Mouse (Mus musculus) megakaryocyte, adult 5-6 weeks (primary cell): ENCODE measurements around the gene Rsl1d1. TPM values are rescaled to one million over a fixed set of nuclear protein-coding genes. Genes with fewer than 3 reads are reported as not detected.

Experiments used
- ATAC-seq: 2 replicates; pipeline ENCODE4 v1.8.0; 2016; ENCODE audit warnings: mild to moderate bottlenecking, inconsistent platforms; ENCODE audit not compliant: poor library complexity, severe bottlenecking
- total RNA-seq, 2 experiments: library from RNA; stranded (forward) in 1 of 2; stranded (reverse) in 1 of 2; fragments of 153-499, 151-499 nt in 1 of 2; fragments of 221-1000, 200-1000 nt in 1 of 2; gene quantifications; 2 replicates each; pipeline versions ENCODE4 v1.2.3 to v1.2.4; 2015 to 2017

The Rsl1d1 gene
- total RNA-seq (2015): 69.4 and 88.2 TPM in 2 replicates
- total RNA-seq (2017): 74.8 and 86.5 TPM in 2 replicates

DNA sequence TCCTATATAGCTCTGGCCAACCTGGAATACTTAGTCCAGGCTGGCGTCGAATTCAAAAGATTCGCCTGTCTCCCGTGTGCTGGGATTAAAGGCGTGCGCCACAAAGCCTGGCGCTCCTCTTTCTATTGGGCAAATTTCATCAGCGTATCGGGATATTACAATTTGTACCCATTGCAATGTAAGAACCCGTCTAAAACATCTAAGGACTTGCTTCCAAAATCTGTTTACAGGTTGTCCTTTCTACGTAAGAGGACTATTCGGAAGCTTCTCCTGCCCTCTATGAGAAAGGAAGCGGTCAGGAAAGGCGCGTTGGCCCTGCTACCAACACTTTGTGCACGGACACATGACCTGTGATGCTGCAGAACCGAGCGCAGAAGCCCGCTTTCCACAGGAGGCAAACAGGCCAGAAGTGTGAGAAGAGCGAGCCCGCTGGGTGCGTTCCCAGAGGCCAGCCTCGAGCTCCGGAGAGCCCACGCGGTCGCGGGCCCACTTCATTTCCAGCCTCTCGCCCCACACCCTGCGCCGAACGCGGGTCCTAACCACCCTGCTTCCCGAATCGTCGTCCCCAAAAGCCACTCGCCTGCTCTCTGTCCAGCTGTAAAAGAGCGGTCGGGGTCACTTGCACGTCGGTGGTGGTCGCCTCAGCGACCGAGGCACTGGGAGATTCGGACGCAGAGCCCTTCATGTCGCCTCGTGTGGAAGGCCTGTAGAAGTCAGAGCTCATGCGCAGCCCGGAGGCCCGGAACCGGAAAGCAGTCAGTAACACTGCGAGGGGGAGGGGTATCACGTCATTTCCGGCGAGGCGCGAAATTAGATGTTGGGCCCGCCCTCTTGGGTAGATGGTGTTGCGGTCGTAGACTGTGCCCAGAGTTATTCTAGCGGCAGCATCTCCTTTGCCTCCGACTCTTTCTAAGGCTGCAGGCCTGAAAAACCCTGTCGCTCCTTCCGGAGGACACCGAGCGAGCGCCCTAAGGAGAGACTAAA lies at the start of gene Rsl1d1:
Gene Rsl1d1 (minus strand): TSS at position 761 of the 984 bp plus-strand sequence.
- ATAC-seq: peak; percentile 95

DNA sequence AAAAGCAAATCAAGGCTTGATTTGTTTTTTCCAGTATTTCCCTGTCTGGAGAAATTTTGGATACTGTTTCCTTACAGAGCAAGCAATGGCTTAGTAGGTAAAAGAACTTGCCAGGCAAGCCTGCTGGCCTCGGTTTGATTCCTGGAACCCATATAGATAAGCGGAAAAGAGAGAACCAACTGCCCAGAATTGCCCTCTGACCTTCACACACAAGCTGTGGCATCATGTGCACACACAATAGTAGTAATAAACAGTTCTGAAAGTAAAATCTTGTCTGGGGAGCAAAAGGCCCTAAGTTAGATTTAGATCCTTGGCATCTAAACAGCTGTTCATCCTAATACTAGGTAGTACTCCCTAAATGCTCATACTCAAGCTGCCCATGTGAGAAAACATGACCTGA lies 44.7 kb upstream of the Rsl1d1 start:
- no peak for ATAC-seq

DNA sequence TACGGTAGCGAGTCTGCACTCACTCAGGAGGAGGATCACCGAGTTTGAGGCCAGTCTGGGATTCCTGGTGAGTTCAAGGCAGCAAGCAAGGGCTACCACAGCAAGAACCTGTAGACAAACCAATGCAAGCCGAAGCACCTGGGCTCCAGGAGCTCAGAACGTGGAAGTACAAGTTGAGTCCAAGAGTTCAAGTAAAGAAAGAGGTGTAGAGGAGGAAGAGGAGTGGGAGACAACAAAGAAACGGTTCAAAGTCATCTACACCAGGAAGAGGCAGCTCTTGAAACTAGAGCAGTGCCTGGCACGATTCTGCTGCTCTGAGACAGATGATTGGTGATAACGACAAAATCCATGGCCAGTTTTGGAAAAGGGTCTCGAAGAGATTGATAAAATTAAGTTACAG lies 42.6 kb upstream of the Rsl1d1 start:
- ATAC-seq: no peak

DNA sequence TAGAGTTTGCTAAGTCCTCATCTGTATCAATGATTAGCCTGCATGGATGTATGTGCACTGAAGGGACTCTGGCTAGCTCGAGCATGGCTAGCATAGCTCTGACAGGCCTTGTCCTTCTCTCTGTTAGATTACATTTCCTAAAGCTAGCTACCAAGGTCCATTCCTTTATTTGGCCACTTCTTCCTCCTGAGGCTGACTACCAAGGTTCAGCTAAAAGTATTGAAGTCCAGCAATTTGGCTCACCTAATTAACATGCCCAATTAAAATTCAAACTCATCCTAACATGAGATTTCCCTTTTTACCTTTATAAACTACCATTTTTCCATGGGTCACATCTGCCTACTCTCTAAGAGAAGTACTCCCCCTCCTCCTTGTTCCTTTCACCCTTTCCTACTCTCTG lies 39.3 kb upstream of the Rsl1d1 start:
- ATAC-seq: no peak

DNA sequence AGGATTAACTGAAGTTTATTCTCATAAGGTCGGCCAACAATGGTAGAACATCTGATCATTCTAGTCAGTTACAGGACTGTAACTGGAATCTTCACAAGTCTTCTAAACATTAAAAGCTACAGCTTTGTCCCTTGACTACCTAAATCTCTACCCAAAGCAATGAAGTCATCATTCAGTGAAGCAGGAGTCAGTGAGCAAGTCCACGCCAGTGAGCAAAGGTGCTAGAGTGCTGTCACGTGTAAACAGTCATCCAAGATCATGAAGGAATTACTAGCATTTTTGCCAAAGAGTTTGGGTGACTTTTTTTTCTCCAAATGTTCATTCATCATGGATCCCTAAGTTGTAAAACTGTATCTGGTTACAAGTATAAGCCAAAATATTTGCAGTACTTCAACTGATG lies 14.7 kb upstream of the Rsl1d1 start:
- ATAC-seq: no peak

DNA sequence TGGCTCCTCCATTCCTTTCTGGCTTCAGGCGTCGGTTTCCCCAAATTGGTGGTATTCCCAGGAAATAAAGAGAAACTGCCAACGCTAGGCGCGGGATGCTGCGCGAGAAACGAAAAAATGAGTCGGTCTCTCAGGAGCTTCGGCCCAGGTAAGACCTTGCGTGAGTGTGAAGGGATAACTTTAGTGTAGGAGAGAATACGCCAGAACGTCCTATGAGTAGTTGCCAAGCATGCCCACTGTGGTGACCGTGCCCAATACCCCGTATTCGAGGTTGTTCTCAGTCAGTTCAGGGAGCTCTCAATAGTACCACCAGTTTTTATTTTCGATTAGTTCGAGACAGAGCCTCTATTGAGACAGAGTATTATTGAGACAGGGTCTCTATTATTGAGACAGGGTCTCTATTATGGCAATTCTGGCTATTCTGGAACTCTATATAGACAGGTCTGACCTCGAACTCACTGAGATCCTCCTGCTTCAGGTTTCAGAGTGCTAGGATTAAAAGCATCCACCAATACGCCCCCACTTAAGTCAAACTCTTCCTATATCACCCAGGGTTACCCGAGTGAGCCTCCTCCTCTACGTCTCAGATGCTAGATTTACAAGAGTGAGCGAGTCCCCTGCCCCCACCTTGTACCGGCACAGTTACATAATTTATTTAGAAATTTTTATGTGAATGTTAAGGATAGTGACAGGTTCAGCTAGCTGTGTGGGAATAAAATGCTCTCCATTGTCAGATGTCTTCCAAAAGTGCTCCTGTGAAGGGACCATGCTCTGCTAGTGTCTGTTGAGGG lies 664 bp upstream of the Rsl1d1 start:
- peak; percentile 28 for ATAC-seq

DNA sequence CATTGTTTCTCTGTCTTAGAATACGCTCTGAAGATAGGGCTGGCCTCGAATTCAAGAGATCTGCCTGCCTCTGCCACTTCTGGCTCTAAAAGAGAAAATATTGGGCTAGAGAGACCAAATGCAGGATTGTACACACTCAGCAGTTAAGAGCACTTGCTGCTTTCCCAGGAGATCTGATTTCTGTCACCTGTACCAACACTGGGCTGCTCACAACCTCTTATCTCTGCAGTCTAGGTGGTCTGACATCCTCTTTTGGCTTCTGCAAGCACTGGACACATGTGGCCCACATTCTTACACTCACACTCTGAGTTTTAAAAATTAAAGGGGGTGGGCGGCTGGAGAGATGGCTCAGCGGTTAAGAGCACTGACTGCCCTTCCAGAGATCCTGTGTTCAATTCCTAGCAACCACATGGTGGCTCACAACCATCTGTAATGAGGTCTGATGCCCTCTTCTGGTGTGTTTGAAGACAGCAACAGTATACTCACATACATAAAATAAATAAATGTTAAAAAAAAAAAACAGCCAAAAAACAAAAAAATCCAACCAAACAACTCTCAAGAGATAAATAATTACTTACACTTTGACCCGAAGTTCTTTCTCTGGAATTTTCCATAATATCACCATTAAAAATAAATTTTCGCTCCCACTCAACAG lies 1.3 kb downstream of the Rsl1d1 start:
- no peak for ATAC-seq

DNA sequence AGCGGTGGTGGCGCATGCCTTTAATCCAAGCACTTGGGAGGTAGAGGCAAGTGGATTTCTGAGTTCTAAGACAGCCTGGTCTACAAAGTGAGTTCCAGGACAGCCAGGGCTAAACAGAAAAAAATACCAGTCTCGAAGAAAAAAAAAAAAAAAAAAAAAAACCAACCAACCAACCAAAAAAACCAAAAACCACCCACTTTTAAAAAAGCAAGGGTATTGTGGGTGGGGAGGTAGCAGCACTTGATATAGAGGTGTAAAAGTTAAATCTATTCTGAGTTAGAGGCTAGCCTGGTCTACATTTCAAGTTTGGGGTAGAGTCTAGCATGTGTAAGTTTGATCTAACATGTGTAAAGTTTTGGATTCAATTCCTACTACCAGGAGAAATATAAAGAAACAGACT lies 2.9 kb downstream of the Rsl1d1 start:
- ATAC-seq: no peak

DNA sequence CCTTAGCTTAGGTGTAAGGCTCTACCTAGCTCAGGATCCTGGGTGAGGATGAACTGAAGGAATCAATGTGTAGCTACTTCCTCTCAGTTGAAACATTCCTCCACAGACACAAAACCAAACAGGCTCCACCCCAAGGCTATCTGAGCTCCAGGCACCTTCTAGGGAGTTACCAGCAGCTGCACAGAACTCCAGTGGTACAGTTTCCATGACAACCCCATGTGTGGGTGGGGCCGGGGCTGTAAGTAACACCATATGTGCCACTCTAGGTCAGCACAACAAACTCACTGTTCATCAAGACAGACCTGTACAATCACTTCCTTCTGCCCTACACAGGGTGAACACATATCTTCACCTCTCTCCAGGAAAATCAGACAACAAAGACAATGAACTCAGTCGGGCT lies 4.7 kb downstream of the Rsl1d1 start:
- ATAC-seq: no peak

DNA sequence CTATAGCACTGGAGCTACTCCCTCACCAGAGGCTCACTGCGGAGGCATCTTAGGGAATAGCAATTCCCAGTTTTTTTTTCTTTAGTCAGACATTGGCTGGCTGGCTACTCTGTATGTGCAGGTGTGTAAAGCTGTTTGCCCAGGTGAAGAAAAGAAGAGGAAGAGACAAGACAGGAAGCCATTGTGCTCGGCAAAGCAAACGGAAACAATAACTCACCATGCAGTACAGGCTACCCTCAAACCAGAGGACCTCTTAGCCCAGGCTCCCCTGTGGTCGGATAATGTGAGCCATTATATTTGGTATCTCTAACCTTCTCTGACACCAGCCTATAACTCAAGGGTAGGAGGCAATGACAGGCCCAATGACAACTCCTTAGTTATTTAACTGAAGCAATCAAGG lies 6.1 kb downstream of the Rsl1d1 start:
- no peak for ATAC-seq

DNA sequence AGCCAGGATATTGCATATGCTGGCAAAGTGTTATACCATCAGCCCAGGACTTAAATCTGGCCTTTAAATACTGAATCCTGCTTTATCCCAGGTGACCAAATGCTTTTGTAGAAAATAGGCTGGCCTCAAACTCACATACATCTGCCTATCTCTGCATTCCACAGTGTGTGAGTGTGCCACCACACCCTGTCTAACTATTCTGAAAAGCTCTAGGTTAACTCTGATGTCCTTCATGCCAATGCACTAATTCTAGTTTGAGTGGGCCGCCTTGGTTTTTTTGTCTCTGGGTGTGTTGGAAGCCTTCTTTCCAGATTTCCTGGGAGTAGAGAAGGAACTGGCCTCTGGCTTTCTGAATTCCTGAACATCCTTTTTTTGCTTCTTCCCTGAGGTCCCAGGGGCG lies 9.9 kb downstream of the Rsl1d1 start:
- no peak for ATAC-seq

DNA sequence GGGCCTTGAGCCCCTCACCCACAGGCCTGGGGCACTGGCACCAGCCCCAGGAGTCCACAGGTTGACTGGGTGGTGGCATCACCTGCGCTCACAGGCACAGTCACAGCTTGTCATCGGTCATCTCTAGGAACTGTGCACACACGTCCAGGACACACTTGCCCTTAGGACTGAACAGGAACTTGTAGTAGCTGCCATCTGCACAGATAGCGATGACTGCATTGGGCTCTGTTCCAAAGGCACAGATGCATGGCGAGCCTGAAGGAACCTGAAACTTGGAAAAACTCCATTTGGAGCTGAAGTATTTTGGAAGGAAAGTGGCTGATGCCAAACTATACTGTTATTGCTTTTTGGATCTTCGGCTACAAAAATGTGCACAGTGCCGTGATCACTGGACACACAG lies 13.0 kb downstream of the Rsl1d1 start:
- ATAC-seq: no peak

DNA sequence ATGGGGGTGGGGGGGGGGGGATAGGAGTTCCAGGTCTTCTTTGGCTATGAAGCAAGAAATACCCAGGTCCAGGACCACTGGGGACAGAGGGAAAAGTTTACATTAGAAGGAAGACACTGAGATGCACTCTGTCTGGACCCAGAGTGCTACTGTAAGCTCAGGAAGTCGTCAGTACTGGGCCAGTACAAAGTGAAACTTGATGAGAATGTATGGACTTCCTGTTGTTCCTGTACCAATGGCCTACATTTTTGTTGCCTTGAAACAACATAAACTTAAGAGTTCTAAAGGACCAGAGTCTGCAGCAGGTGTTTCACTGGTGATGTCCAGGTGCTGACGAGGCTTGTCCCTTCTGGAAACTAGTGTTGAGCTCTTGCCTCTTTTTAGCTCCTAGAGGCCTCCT lies 25.7 kb downstream of the Rsl1d1 start:
- ATAC-seq: no peak

DNA sequence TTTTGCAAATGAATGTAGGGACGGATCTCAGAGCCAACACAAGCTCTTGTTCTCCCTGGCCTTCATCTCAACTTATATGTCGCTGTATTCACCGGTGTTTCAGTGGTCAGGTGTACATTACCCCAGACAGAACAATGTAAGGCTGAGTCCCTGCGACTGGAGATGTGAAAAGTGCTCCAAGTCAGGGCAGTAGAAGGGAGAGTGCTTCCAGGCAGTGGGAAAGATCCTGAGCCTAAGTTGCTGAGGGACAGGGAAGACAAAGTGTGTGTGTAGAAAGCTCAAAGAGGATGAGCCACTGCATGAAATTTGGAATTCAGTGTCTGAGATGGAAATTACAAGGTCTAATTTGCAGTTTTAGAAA lies 26.3 kb downstream of the Rsl1d1 start:
- no peak for ATAC-seq

DNA sequence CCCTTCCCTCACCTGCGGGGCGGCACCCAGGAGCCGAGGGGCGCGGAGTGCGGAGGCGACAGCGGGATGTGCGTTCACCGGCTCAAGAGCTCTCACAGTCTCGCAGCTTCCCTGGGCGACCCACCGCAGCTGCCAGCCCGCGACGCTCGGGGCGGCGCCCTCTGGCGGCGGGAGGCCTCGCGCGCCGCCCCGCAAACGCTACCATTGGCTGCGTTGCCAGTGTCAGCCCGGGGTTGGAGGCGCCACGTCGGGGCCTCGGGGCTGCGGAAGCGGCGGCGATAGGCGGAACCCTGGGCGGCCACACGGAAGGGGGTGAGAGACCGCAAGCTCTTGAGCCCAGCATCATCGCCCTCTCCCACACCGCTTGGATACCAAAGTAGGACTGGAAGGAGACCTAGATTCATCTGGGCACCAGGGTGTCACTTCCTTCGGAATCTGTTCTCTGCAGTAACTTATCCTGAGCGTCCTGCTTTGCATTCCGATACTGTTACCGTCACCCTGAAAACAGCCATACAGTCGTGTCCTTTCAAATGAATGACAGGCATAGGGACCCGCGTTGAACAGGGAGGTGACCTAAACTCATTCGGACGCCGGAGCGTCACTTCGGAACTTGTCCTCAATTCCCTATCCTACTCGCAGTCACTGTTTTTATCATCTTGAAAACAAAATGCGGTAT lies 26.8 kb downstream of the Rsl1d1 start, which contains the start of gene Zc3h7a:
Gene Zc3h7a (minus strand): TSS at position 186 of the 676 bp plus-strand sequence.
- ATAC-seq: peak; percentile 90

DNA sequence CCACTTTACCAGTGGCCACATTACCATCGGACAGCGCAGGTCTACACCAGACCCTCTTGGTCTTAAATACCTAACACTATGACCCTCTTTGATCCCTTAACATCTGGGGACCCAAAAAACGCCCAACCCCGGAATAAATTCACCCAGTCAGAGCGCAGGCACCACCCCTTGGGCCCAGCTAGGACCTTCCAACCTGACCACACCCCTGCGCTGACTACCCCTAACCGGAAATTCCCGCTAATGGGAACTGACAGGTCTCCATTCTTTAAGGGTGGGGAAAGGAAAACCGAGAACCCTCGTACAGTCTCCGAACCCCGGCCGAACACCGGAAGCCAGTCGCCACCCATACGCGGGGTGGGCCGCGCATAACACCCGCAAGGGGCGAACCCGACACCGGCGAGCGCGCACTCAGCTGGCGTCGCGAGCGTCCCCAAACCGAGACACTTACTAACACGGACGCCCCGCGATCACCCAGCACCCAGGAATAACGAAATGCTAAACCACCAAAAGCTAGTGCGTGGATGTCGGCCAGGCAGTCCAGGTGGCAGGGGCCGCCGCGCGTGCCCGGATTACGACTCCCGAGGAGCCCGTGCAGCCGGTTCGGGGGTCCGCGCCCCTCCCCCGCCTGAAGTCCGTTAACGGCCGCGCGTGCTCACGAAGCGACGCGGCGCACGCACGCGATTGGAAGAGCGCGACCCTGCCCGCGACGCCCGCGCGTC lies 27.5 kb downstream of the Rsl1d1 start:
- peak; percentile 40 for ATAC-seq

DNA sequence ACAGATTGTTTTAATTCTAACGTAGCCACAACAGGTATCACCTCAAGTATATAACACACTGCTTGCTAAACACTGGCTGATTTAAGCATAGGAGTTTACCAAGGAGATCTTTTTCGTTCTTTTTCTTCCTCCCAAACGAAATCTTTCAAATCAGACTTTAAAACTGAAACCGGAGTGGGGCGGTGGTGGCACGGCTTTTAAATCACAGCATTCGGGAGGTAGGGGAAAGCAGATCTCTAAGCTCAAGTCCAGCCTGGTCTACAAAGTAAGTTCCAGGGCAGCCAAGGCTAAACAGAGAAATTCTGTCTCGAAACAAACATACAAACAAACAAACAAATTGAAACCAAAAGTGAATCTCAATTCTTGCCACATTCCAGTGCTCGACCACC lies 28.0 kb downstream of the Rsl1d1 start:
- ATAC-seq: no peak

DNA sequence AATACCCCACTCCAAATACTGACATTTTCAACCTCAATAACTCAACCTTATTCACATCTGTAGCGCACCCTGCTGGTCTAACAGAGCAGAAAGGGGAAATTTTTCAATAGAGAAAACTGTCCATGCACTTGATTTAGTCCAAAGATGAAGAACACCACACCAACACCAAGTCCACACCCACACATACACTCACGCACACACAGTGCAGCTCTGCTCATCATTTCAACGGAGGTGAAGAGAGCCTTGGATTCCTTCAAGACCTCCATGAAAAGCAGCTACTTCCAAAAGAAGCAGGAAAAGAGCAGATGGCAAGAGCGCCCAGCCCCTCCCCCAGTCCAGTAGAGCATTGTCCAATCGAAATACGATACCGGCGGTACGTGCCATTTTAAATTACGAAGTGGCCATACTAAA lies 28.5 kb downstream of the Rsl1d1 start:
- peak; percentile 34 for ATAC-seq

DNA sequence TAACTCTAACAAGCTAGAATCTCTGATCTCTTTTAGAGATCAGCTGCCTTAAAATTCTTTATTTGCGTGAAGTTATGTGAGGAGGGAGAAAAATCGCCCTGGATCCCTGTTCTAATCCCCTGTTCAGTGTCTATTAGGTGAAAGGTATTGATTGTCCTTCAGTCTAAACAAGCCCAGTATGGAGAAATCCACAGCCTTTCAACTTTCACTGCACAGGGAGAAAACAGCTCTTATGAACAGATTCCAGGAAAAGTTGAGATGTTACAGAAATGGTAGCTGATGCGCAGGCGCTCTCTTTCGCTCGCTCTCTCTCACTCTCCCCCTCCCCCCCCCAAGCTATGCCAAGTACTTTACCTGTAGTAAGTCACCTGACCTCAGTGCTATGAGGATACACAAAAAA lies 31.5 kb downstream of the Rsl1d1 start:
- no peak for ATAC-seq

DNA sequence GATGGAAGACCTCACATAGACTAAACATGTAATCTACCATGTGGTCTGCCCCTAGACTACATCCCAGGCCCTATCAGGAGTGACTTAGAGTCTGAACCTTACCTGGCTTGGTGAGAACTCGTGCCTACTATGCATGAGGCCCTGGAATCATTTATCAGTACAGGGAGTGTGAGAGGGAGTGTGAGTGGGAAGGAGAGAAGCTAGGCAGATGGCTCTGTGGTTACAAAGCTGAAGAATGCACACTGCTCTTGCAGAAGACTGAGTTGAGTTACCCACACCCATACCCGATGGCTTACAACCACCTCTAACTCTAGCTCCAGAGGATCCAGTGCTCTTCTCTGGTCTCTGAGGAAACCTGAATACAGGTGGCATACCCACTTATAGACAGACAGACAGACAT lies 36.7 kb downstream of the Rsl1d1 start:
- no peak for ATAC-seq
